Mouse (Mus musculus) heart, postnatal 4 days (tissue): ENCODE data around the gene Lipe. TPM values are rescaled to one million over a fixed set of nuclear protein-coding genes. Genes with fewer than 3 reads are reported as not detected.

ENCODE experiments used
- DNase-seq: peaks from one replicate; pipeline ENCODE4 v3.0.0; 2021
- total RNA-seq, 2 experiments: library from RNA; stranded (reverse); gene quantifications; 2 replicates each; pipeline ENCODE4 v1.2.3; 2021

Gene Lipe
- total RNA-seq, 2 experiments from 2014 or later: 20.8 to 22.6 TPM

GRCm38 (mm10) chr7:25384818-25385217 is 13.7 kb downstream of the Lipe start:
- no peak for DNase-seq

GRCm38 (mm10) chr7:25384318-25384717 is 14.2 kb downstream of the Lipe start:
- DNase-seq: no peak

- DNase-seq: no peak
These were observed 14.6 kb downstream of the Lipe start for GRCm38 (mm10) chr7:25383891-25384290.

- no peak for DNase-seq
These were observed 15.1 kb downstream of the Lipe start for GRCm38 (mm10) chr7:25383385-25383784.

- no peak for DNase-seq
These were observed 16.0 kb downstream of the Lipe start for GRCm38 (mm10) chr7:25382541-25382940.

GRCm38 (mm10) chr7:25381284-25381680 is 17.2 kb downstream of the Lipe start:
- DNase-seq: no peak

GRCm38 (mm10) chr7:25380392-25381283 is 17.9 kb downstream of the Lipe start:
- DNase-seq: no peak

GRCm38 (mm10) chr7:25379551-25380351 is 18.8 kb downstream of the Lipe start:
- DNase-seq: peak; percentile 74

- DNase-seq: no peak
These were observed 20.1 kb downstream of the Lipe start for GRCm38 (mm10) chr7:25378181-25379100.

- DNase-seq: no peak
These were observed 21.3 kb downstream of the Lipe start for GRCm38 (mm10) chr7:25377100-25377700.

GRCm38 (mm10) chr7:25376556-25376955 is 22.0 kb downstream of the Lipe start:
- DNase-seq: peak; percentile 94

GRCm38 (mm10) chr7:25372441-25372840 is 26.1 kb downstream of the Lipe start:
- no peak for DNase-seq

- DNase-seq: no peak
These were observed 29.3 kb downstream of the Lipe start, which contains the start of gene Cnfn for GRCm38 (mm10) chr7:25369058-25369749. Gene Cnfn (minus strand): TSS chr7:25369724.

- DNase-seq: no peak
These were observed 30.2 kb downstream of the Lipe start for GRCm38 (mm10) chr7:25368333-25368732.

GRCm38 (mm10) chr7:25367632-25368293 is 30.7 kb downstream of the Lipe start:
- DNase-seq: peak; percentile 66

GRCm38 (mm10) chr7:25365937-25366625 is 32.4 kb downstream of the Lipe start:
- no peak for DNase-seq

GRCm38 (mm10) chr7:25363632-25364031 is 34.9 kb downstream of the Lipe start:
- no peak for DNase-seq

GRCm38 (mm10) chr7:25363151-25363550 is 35.4 kb downstream of the Lipe start:
- DNase-seq: peak; percentile 59

GRCm38 (mm10) chr7:25358721-25359206 is 39.7 kb downstream of the Lipe start:
- DNase-seq: peak; percentile 66

- DNase-seq: no peak
These were observed 49.6 kb downstream of the Lipe start for GRCm38 (mm10) chr7:25348861-25349260.
